Mouse (Mus musculus): ENCODE measurements around the gene Gm18596. TPM values are rescaled to one million over a fixed set of nuclear protein-coding genes. Genes with fewer than 3 reads are reported as not detected.

The Gm18596 gene
- polyA plus RNA-seq, 2 experiments, result not detected

DNA sequence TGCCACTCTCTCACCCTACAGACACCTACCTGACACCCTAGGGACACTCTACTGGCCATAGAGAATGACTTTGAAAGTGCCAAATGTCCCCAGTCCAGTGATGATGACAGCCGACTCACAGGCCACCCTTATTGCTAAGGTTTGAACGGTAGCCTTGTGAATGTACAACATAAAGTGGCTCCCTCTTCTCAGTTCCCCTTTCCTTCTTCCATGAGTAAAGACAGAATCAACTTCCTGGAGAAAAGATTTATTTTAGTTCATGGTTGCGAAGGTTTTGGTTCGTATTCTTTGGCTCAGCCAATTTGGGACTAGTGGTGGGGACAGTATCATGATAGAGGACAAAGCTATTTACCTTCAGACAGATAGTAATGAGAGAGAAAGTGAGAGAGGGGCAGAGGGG, 3.5 kb downstream of the Gm18596 start:
- ATAC-seq (ENCODE audit: insufficient read depth) (no peak), DNase-seq (ENCODE audit: low read depth in 3 of 3, low spot score in 3 of 3) (no peak)
- 48% methylated on average over 4 of the region's 4 CpGs for WGBS (ENCODE audit: insufficient replicate concordance)
- Histone ChIP-seq H3K4me3 (ENCODE audit: insufficient read depth in 1 of 2, low read depth in 2 of 2, low read length in 2 of 2) (no peak overlapping the region), H3K9ac (replicated peaks) (no peak overlapping the region), H3K27ac (no peak overlapping the region), H3K9me3 (ENCODE audit: control insufficient read depth, low read length) (no peaks in the 10 kb centered on the region), H3K27me3 (ENCODE audit: control insufficient read depth, insufficient read depth, low read length) (no peaks in the 10 kb centered on the region), H3K36me3 (replicated peaks; ENCODE audit: control insufficient read depth, insufficient read depth, low read depth) (no peaks in the 10 kb centered on the region), H3K4me2 (ENCODE audit: low read depth) (no peak overlapping the region), H3K4me1 (replicated peaks; ENCODE audit: control insufficient read depth in 2 of 2, insufficient read depth in 2 of 2, low read length in 1 of 2) (no peaks in the 10 kb centered on the region)
- TF ChIP-seq EP300 (IDR thresholded peaks at IDR 0.05; ENCODE audit: low read depth), result no peak
- TF ChIP-seq CTCF (IDR thresholded peaks at IDR 0.05; ENCODE audit: low read depth), result no peak

DNA sequence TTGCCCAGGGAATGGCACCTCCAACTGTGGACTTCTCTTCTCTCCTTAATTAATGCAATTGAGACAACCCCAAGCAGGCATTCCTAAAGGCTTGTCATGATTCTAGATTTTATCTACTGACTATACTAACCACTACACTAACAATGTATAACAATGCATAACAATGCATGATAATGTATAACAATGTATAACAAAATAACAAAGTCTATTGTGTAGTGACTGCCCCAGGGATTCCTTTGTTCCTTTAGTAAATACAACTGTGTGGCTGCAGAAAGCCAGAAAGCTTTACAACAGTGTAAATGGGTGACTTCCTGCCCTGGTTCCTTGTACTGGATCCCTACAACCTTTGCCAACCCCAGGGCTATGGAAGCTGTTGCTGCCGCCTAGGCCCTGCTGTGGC, 6.5 kb downstream of the Gm18596 start:
- Histone ChIP-seq H3K9ac (replicated peaks) (no peak overlapping the region), H3K27ac (no peak overlapping the region), H3K4me3 (ENCODE audit: insufficient read depth in 1 of 2, low read depth in 2 of 2, low read length in 2 of 2) (no peak overlapping the region), H3K4me1 (replicated peaks; ENCODE audit: control insufficient read depth in 2 of 2, insufficient read depth in 2 of 2, low read length in 1 of 2) (no peaks in the 10 kb centered on the region), H3K9me3 (ENCODE audit: control insufficient read depth, low read length) (no peaks in the 10 kb centered on the region), H3K36me3 (replicated peaks; ENCODE audit: control insufficient read depth, insufficient read depth, low read depth) (no peaks in the 10 kb centered on the region), H3K4me2 (ENCODE audit: low read depth) (no peak overlapping the region), H3K27me3 (ENCODE audit: control insufficient read depth, insufficient read depth, low read length) (no peaks in the 10 kb centered on the region)
- 66% methylated on average over 1 of the region's 1 CpGs for WGBS (ENCODE audit: insufficient replicate concordance)
- DNase-seq (ENCODE audit: low read depth in 3 of 3, low spot score in 3 of 3) (no peak), ATAC-seq (ENCODE audit: insufficient read depth) (no peak)
- TF ChIP-seq CTCF (IDR thresholded peaks at IDR 0.05; ENCODE audit: low read depth), result no peak
- no peak for TF ChIP-seq EP300 (IDR thresholded peaks at IDR 0.05; ENCODE audit: low read depth)

DNA sequence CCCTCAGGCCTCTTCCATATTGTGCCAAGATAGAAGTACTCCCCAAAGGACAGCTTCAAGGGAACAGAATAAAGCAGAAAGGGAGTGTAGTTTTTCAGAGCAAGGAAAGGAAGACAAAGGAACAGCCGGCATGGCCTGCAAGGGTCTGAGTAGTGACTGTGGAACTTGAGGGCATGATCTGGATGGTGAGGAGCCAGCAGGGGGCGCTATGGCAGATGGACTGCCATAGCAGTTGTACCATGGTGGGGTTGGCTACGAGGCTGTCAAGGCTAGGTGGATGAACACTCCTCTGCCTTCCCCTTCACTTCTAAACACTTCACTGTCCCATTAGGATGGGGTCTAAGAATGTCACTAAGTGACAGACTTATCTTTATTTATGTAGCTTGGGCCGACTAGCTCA, 13.2 kb downstream of the Gm18596 start:
- Histone ChIP-seq H3K4me1 (replicated peaks; ENCODE audit: control insufficient read depth in 2 of 2, insufficient read depth in 2 of 2, low read length in 1 of 2) (no peaks in the 10 kb centered on the region), H3K4me2 (ENCODE audit: low read depth) (no peak overlapping the region), H3K4me3 (ENCODE audit: insufficient read depth in 1 of 2, low read depth in 2 of 2, low read length in 2 of 2) (no peak overlapping the region), H3K27me3 (ENCODE audit: control insufficient read depth, insufficient read depth, low read length) (no peaks in the 10 kb centered on the region), H3K36me3 (replicated peaks; ENCODE audit: control insufficient read depth, insufficient read depth, low read depth) (no peaks in the 10 kb centered on the region), H3K9ac (replicated peaks) (no peak overlapping the region), H3K9me3 (ENCODE audit: control insufficient read depth, low read length) (no peaks in the 10 kb centered on the region), H3K27ac (no peak overlapping the region)
- 36% methylated on average over 4 of the region's 4 CpGs for whole genome bisulfite sequencing (ENCODE audit: insufficient replicate concordance)
- ATAC-seq (ENCODE audit: insufficient read depth) (no peak), DNase-seq (ENCODE audit: low read depth in 3 of 3, low spot score in 3 of 3) (no peak)
- no peak for TF ChIP-seq EP300 (IDR thresholded peaks at IDR 0.05; ENCODE audit: low read depth)
- TF ChIP-seq CTCF (IDR thresholded peaks at IDR 0.05; ENCODE audit: low read depth), result peak; percentile 81

DNA sequence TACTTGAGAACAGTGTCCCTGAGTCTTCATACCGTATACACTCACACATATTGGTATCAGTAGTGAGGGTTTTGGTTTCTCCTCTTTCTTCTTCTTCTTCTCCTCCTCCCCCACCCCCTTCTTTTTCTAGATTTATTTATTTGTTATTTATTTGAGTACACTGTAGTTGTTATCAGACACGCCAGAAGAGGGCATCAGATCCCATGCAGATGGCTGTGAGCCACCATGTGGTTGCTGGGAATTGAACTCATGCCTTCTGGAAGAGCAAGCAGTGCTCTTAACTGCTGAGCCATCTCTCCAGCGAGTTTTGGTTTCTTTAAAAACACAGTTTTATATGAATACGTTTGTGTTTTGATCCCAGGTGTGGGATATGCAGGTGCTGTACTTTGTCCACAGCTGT, 14.2 kb downstream of the Gm18596 start:
- H3K4me2 ChIP-seq (ENCODE audit: low read depth), result no peak overlapping the region
- no peaks in the 10 kb centered on the region for H3K9me3 ChIP-seq (ENCODE audit: control insufficient read depth, low read length)
- H3K4me1 ChIP-seq (replicated peaks; ENCODE audit: control insufficient read depth in 2 of 2, insufficient read depth in 2 of 2, low read length in 1 of 2), result no peaks in the 10 kb centered on the region
- DNase-seq (ENCODE audit: low read depth in 3 of 3, low spot score in 3 of 3) (no peak), ATAC-seq (ENCODE audit: insufficient read depth) (no peak)
- no peak overlapping the region for H3K4me3 ChIP-seq (ENCODE audit: insufficient read depth in 1 of 2, low read depth in 2 of 2, low read length in 2 of 2)
- H3K36me3 ChIP-seq (replicated peaks; ENCODE audit: control insufficient read depth, insufficient read depth, low read depth), result no peaks in the 10 kb centered on the region
- no peaks in the 10 kb centered on the region for H3K27me3 ChIP-seq (ENCODE audit: control insufficient read depth, insufficient read depth, low read length)
- no peak overlapping the region for H3K9ac ChIP-seq (replicated peaks)
- WGBS (ENCODE audit: insufficient replicate concordance), result 41% methylated on average over 4 of the region's 4 CpGs
- no peak for TF ChIP-seq CTCF (IDR thresholded peaks at IDR 0.05; ENCODE audit: low read depth)
- no peak for TF ChIP-seq EP300 (IDR thresholded peaks at IDR 0.05; ENCODE audit: low read depth)
- no peak overlapping the region for H3K27ac ChIP-seq

DNA sequence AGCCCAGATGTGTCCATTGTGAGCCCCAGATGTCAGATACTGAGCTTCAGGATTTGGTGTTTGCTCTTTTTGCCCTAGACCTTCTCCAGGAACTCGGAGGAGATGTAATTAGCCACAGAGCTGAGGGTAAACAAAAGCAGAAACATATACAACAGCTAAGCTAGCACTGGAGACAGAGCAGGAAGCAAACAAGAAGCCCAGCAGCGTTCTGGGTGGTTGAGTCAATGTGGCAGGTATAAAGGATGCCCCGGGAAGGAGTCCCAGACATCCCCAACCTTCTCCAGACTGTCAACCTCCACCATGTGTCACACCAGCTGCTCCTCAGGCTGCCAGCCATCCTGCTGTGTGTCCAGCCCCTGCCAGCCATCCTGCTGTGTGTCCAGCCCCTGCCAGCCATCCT, 16.3 kb downstream of the Gm18596 start, which contains the start of gene Gm10100:
Gene Gm10100, plus strand, starts transcription at position 301 of the 400 bp plus-strand sequence.
- H3K36me3 ChIP-seq (replicated peaks; ENCODE audit: control insufficient read depth, insufficient read depth, low read depth), result no peaks in the 10 kb centered on the region
- H3K27ac ChIP-seq, result no peak within 1 kb of the TSS
- ATAC-seq (ENCODE audit: insufficient read depth), result no peak
- 14% methylated on average over 3 of the region's 3 CpGs for WGBS (ENCODE audit: insufficient replicate concordance)
- no peak for DNase-seq (ENCODE audit: low read depth in 3 of 3, low spot score in 3 of 3)
- H3K4me3 ChIP-seq (ENCODE audit: insufficient read depth in 1 of 2, low read depth in 2 of 2, low read length in 2 of 2), result no peak within 1 kb of the TSS
- H3K4me2 ChIP-seq (ENCODE audit: low read depth), result no peak within 1 kb of the TSS
- H3K4me1 ChIP-seq (replicated peaks; ENCODE audit: control insufficient read depth in 2 of 2, insufficient read depth in 2 of 2, low read length in 1 of 2), result no peaks in the 10 kb centered on the region
- H3K9ac ChIP-seq (replicated peaks), result no peak within 1 kb of the TSS
- no peak for TF ChIP-seq CTCF (IDR thresholded peaks at IDR 0.05; ENCODE audit: low read depth)
- TF ChIP-seq EP300 (IDR thresholded peaks at IDR 0.05; ENCODE audit: low read depth), result no peak
- no peaks in the 10 kb centered on the region for H3K27me3 ChIP-seq (ENCODE audit: control insufficient read depth, insufficient read depth, low read length)
- H3K9me3 ChIP-seq (ENCODE audit: control insufficient read depth, low read length), result no peaks in the 10 kb centered on the region

Measured in liver, embryonic 14.5 days (tissue).